Comparison of ENCODE assay signal across 23 mouse cellular contexts in genomic region chr4:95386021-95386420, GRCm38 (mm10).
DNase-seq lines count a peak whose midpoint lies in the region; ATAC-seq and TF ChIP-seq lines count a peak whose summit lies in the region.
"Had no signal": no experiment of that assay in that cellular context is flagged by ENCODE, and none has a peak within 500 bp of the region (broad histone marks: within the 10 kb centered on the region; RNA-seq: fewer than 3 reads in every experiment).

No protein-coding gene starts in this region.

- no peaks in the 10 kb centered on the region for H3K9me3 ChIP-seq in embryonic facial prominence, embryonic 11.5 days (replicated peaks; ENCODE audit: control insufficient read depth, low read length)
- no peaks in the 10 kb centered on the region for H3K9me3 ChIP-seq in embryonic facial prominence, embryonic 10.5 days
- H3K9me3 ChIP-seq in lung, embryonic 15.5 days: no peaks in the 10 kb centered on the region
- H3K9me3 ChIP-seq: forebrain, embryonic 13.5 days; hindbrain, embryonic 13.5 days; liver, embryonic 15.5 days; midbrain, embryonic 13.5 days; neural tube, embryonic 15.5 days; stomach, embryonic 15.5 days had no signal

- H3K4me3 ChIP-seq in embryonic facial prominence, embryonic 11.5 days (ENCODE audit: low read depth, low read length): no peak overlapping the region
- H3K4me3 ChIP-seq in embryonic facial prominence, embryonic 10.5 days: no peak overlapping the region
- no peak overlapping the region for H3K4me3 ChIP-seq in kidney, adult 2 months (ENCODE audit: insufficient read depth, low read depth, low read length)
- H3K4me3 ChIP-seq in lung, embryonic 15.5 days: no peak overlapping the region
- H3K4me3 ChIP-seq: forebrain, embryonic 13.5 days; hindbrain, embryonic 13.5 days; liver, embryonic 15.5 days; midbrain, embryonic 13.5 days; neural tube, embryonic 15.5 days; stomach, embryonic 15.5 days had no signal

- WGBS in embryonic facial prominence, embryonic 11.5 days: 35% methylated on average over 2 of the region's 2 CpGs
- WGBS in embryonic facial prominence, embryonic 10.5 days: 41% methylated on average over 2 of the region's 2 CpGs
- 49% methylated on average over 2 of the region's 2 CpGs for WGBS in kidney, adult 2 months
- WGBS in lung, embryonic 15.5 days: 11% methylated on average over 2 of the region's 2 CpGs

- H3K27ac ChIP-seq in embryonic facial prominence, embryonic 11.5 days (replicated peaks; ENCODE audit: low read depth, low read length): no peak overlapping the region
- H3K27ac ChIP-seq in embryonic facial prominence, embryonic 10.5 days (replicated peaks): no peak overlapping the region; the same call in 1 of the 2 replicates
- no peak overlapping the region for H3K27ac ChIP-seq in kidney, adult 2 months (ENCODE audit: insufficient read depth, low read depth, low read length)
- peak overlapping the region; percentile 86 for H3K27ac ChIP-seq in lung, embryonic 15.5 days
- H3K27ac ChIP-seq: forebrain, embryonic 13.5 days; hindbrain, embryonic 13.5 days; liver, embryonic 15.5 days; macrophage; midbrain, embryonic 13.5 days; neural tube, embryonic 15.5 days had no signal

- TF ChIP-seq POLR2A in kidney, adult 2 months (IDR thresholded peaks at IDR 0.05; ENCODE audit: low read depth, low read length): no peak

- H3K27me3 ChIP-seq in embryonic facial prominence, embryonic 11.5 days (ENCODE audit: control insufficient read depth, insufficient read depth, low read length): no peaks in the 10 kb centered on the region
- H3K27me3 ChIP-seq in embryonic facial prominence, embryonic 10.5 days (replicated peaks; ENCODE audit: low read depth, poor library complexity, severe bottlenecking): no peaks in the 10 kb centered on the region
- H3K27me3 ChIP-seq in kidney, adult 2 months (replicated peaks; ENCODE audit: control insufficient read depth, insufficient read depth, low read length): no peaks in the 10 kb centered on the region
- H3K27me3 ChIP-seq in lung, embryonic 15.5 days: no peaks in the 10 kb centered on the region
- H3K27me3 ChIP-seq: forebrain, embryonic 13.5 days; hindbrain, embryonic 13.5 days; liver, embryonic 15.5 days; midbrain, embryonic 13.5 days; neural tube, embryonic 15.5 days; Patski; stomach, embryonic 15.5 days had no signal

- no peak overlapping the region for H3K4me2 ChIP-seq in embryonic facial prominence, embryonic 11.5 days (ENCODE audit: low read depth, low read length)
- no peak overlapping the region for H3K4me2 ChIP-seq in lung, embryonic 15.5 days
- H3K4me2 ChIP-seq: forebrain, embryonic 13.5 days; hindbrain, embryonic 13.5 days; liver, embryonic 15.5 days; midbrain, embryonic 13.5 days; neural tube, embryonic 15.5 days; stomach, embryonic 15.5 days had no signal

- peak; percentile 55 for DNase-seq in embryonic facial prominence, embryonic 11.5 days (ENCODE audit: low spot score)
- DNase-seq in embryonic facial prominence, embryonic 10.5 days (ENCODE audit: low spot score): no peak
- peak; percentile 22 for DNase-seq in kidney, adult 2 months
- DNase-seq in kidney, adult 11 months: no peak
- DNase-seq in lung, postnatal 14 days: no peak
- DNase-seq in embryo, embryonic 11 days: peak; percentile 46
- DNase-seq in neural tube, embryonic 10.5 days (ENCODE audit: extremely low spot score, low spot score): no peak
- DNase-seq: cerebellum, adult 8-10 months; cerebellum, postnatal 25 days; gastrocnemius, postnatal 25 days; layer of hippocampus, adult 9-11 months; retina, postnatal 1 day; right cerebral cortex, postnatal 14 days; thymus, postnatal 25 days had no signal

- H3K9ac ChIP-seq in embryonic facial prominence, embryonic 11.5 days (replicated peaks; ENCODE audit: low read length): no peak overlapping the region
- H3K9ac ChIP-seq in lung, embryonic 15.5 days: no peak overlapping the region
- H3K9ac ChIP-seq: forebrain, embryonic 13.5 days; hindbrain, embryonic 13.5 days; liver, embryonic 15.5 days; midbrain, embryonic 13.5 days; neural tube, embryonic 15.5 days; stomach, embryonic 15.5 days had no signal

- ATAC-seq in embryonic facial prominence, embryonic 11.5 days (replicated peaks; ENCODE audit: insufficient number of reproducible peaks, low FRiP score, low TSS enrichment, low read depth): no peak
- no peak for ATAC-seq in lung, embryonic 15.5 days (ENCODE audit: borderline replicate concordance, extremely low read depth, low FRiP score, low TSS enrichment)
- ATAC-seq: forebrain, embryonic 13.5 days; midbrain, embryonic 13.5 days; Patski had no signal

- no peaks in the 10 kb centered on the region for H3K4me1 ChIP-seq in embryonic facial prominence, embryonic 11.5 days (ENCODE audit: control insufficient read depth, insufficient read depth, low read length)
- peaks cover 31% of the 10 kb centered on the region for H3K4me1 ChIP-seq in embryonic facial prominence, embryonic 10.5 days
- peaks cover 18% of the 10 kb centered on the region; the same call in 1 of the 2 replicates for H3K4me1 ChIP-seq in kidney, adult 2 months (ENCODE audit: control insufficient read depth, insufficient read depth, low read length)
- peaks cover 43% of the 10 kb centered on the region for H3K4me1 ChIP-seq in lung, embryonic 15.5 days
- H3K4me1 ChIP-seq: hindbrain, embryonic 13.5 days; liver, embryonic 15.5 days; neural tube, embryonic 15.5 days had no signal

- no peak for TF ChIP-seq CTCF in kidney, adult 2 months (conservative IDR thresholded peaks at IDR 0.05; ENCODE audit: insufficient read depth, insufficient read length, low read depth, low read length)

- H3K36me3 ChIP-seq in embryonic facial prominence, embryonic 11.5 days (replicated peaks; ENCODE audit: control insufficient read depth, insufficient read depth, low read depth, low read length): no peaks in the 10 kb centered on the region
- no peaks in the 10 kb centered on the region for H3K36me3 ChIP-seq in embryonic facial prominence, embryonic 10.5 days (replicated peaks)
- H3K36me3 ChIP-seq in kidney, adult 2 months (ENCODE audit: control insufficient read depth, insufficient read depth, low read length): no peaks in the 10 kb centered on the region
- H3K36me3 ChIP-seq in lung, embryonic 15.5 days: no peaks in the 10 kb centered on the region
- H3K36me3 ChIP-seq: hindbrain, embryonic 13.5 days; liver, embryonic 15.5 days; midbrain, embryonic 13.5 days; neural tube, embryonic 15.5 days; stomach, embryonic 15.5 days had no signal

Comparison
In these comparisons a context has a peak if more than half of its experiments do, and no peak if none do; other contexts are left out.
1. DNase-seq: peak in embryonic facial prominence, embryonic 11.5 days (single experiment), kidney, adult 2 months (single experiment) and embryo, embryonic 11 days (single experiment); none in embryonic facial prominence, embryonic 10.5 days (single experiment), kidney, adult 11 months (single experiment), lung, postnatal 14 days (single experiment) and neural tube, embryonic 10.5 days (single experiment).